ENCODE assay signal across 8 mouse cellular contexts in genomic region chr2:93015041-93015440, GRCm38 (mm10). TPM values are rescaled to one million over a fixed set of nuclear protein-coding genes. Genes with fewer than 3 reads are reported as not detected.
DNase-seq lines count a peak whose midpoint lies in the region; ATAC-seq and TF ChIP-seq lines count a peak whose summit lies in the region.

No protein-coding gene starts in this region.

- intact Hi-C loops in heart, postnatal 25 days (cut with DNase I), result no loop called here

- H3K27ac ChIP-seq in heart, embryonic 12.5 days (ENCODE audit: poor library complexity, severe bottlenecking), result peak overlapping the region; percentile 87
- no peak overlapping the region for H3K27ac ChIP-seq in ES-E14 (ENCODE audit: insufficient read depth, low read depth, low read length, poor library complexity, severe bottlenecking)
- H3K27ac ChIP-seq in intestine, embryonic 15.5 days, result peak overlapping the region; percentile 93
- no peak overlapping the region for H3K27ac ChIP-seq in midbrain, embryonic 11.5 days (ENCODE audit: low read depth, low read length)

- in situ Hi-C loops in ES-E14 (cut with MboI; ENCODE audit: low sequenced_read_pairs in 2 of 2, unreplicated experiment in 2 of 2), result no loop called here

- no peaks in the 10 kb centered on the region for H3K9me3 ChIP-seq in heart, embryonic 12.5 days (replicated peaks)
- H3K9me3 ChIP-seq in ES-E14 (ENCODE audit: control insufficient read depth, insufficient read depth, low read depth, low read length), result no peaks in the 10 kb centered on the region
- H3K9me3 ChIP-seq in intestine, embryonic 15.5 days, result no peaks in the 10 kb centered on the region
- H3K9me3 ChIP-seq in midbrain, embryonic 11.5 days (ENCODE audit: control insufficient read depth, low read length), result no peaks in the 10 kb centered on the region

- no peaks in the 10 kb centered on the region for H3K27me3 ChIP-seq in heart, embryonic 12.5 days (replicated peaks)
- no peaks in the 10 kb centered on the region for H3K27me3 ChIP-seq in intestine, embryonic 15.5 days (replicated peaks)
- H3K27me3 ChIP-seq in midbrain, embryonic 11.5 days (ENCODE audit: control insufficient read depth, insufficient read depth, low read length), result no peaks in the 10 kb centered on the region

- peak overlapping the region; percentile 83 for H3K9ac ChIP-seq in heart, embryonic 12.5 days
- peak overlapping the region; percentile 59 for H3K9ac ChIP-seq in ES-E14 (ENCODE audit: insufficient read depth, low read depth, low read length, poor library complexity, severe bottlenecking)
- peak overlapping the region; percentile 71 for H3K9ac ChIP-seq in intestine, embryonic 15.5 days
- peak overlapping the region; percentile 73 for H3K9ac ChIP-seq in midbrain, embryonic 11.5 days (ENCODE audit: low read length)

- H3K4me2 ChIP-seq in heart, embryonic 12.5 days, result peak overlapping the region; percentile 93
- H3K4me2 ChIP-seq in intestine, embryonic 15.5 days (replicated peaks), result peak overlapping the region; percentile 92
- H3K4me2 ChIP-seq in midbrain, embryonic 11.5 days, result peak overlapping the region; percentile 98

- no peak for DNase-seq in heart, postnatal 25 days (ENCODE audit: low spot score)
- DNase-seq in ES-E14 (ENCODE audit: low read depth, low spot score), result peak; percentile 7
- peak; percentile 41 for DNase-seq in embryo, embryonic 9.5 days (ENCODE audit: extremely low spot score)
- peak; percentile 89 for DNase-seq in midbrain, embryonic 11.5 days (ENCODE audit: low spot score, missing footprints)
- peak; percentile 66 for DNase-seq in testis, postnatal 10 days (ENCODE audit: low spot score)
- no peak for DNase-seq in left cerebral cortex, adult 11 months (ENCODE audit: low spot score)

- WGBS in heart, embryonic 12.5 days, result 3% methylated on average over 25 of the region's 40 CpGs
- 2% methylated on average over 40 of the region's 40 CpGs for WGBS in intestine, embryonic 15.5 days
- WGBS in midbrain, embryonic 11.5 days, result 3% methylated on average over 35 of the region's 40 CpGs

- peaks cover 37% of the 10 kb centered on the region for H3K4me1 ChIP-seq in heart, embryonic 12.5 days (replicated peaks)
- peaks cover 0 to 7% of the 10 kb centered on the region in 2 experiments; a peak in 1 of 4 replicates for H3K4me1 ChIP-seq in ES-E14 (ENCODE audit: control insufficient read depth in 2 of 2, insufficient read depth in 2 of 2, low read length in 2 of 2, poor library complexity in 1 of 2)
- peaks cover 29% of the 10 kb centered on the region for H3K4me1 ChIP-seq in intestine, embryonic 15.5 days (replicated peaks)
- peaks cover 11% of the 10 kb centered on the region for H3K4me1 ChIP-seq in midbrain, embryonic 11.5 days (ENCODE audit: control insufficient read depth, insufficient read depth, low read length)

- peaks cover 22% of the 10 kb centered on the region for H3K36me3 ChIP-seq in heart, embryonic 12.5 days
- no peaks in the 10 kb centered on the region for H3K36me3 ChIP-seq in ES-E14 (ENCODE audit: control insufficient read depth, insufficient read depth, low read length, poor library complexity, severe bottlenecking)
- peaks cover 22% of the 10 kb centered on the region; the same call in 1 of the 2 replicates for H3K36me3 ChIP-seq in intestine, embryonic 15.5 days
- H3K36me3 ChIP-seq in midbrain, embryonic 11.5 days (ENCODE audit: control insufficient read depth, insufficient read depth, low read length), result no peaks in the 10 kb centered on the region

- peak overlapping the region; percentile 70 for H3K4me3 ChIP-seq in heart, embryonic 12.5 days
- H3K4me3 ChIP-seq in ES-E14 (ENCODE audit: insufficient read depth in 1 of 2, low read depth in 1 of 2, low read length in 2 of 2, poor library complexity in 1 of 2, severe bottlenecking in 1 of 2), result peak overlapping the region; percentile 61 to 69
- H3K4me3 ChIP-seq in intestine, embryonic 15.5 days (replicated peaks), result peak overlapping the region; percentile 63
- H3K4me3 ChIP-seq in midbrain, embryonic 11.5 days (ENCODE audit: low read depth, low read length), result peak overlapping the region; percentile 58

- peak; percentile 24; the same call in 1 of the 2 replicates for ATAC-seq in heart, embryonic 12.5 days (ENCODE audit: insufficient number of reproducible peaks, low FRiP score)
- peak; percentile 54 for ATAC-seq in intestine, embryonic 15.5 days
- peak; percentile 46 for ATAC-seq in midbrain, embryonic 11.5 days (ENCODE audit: low FRiP score)

TF ChIP-seq in ES-E14, 5 proteins besides CTCF, POLR2A, EP300 and RAD21:
- no peak for TF ChIP-seq ZC3H11A (IDR thresholded peaks at IDR 0.05; ENCODE audit: borderline replicate concordance, low read depth, low read length)
- no peak for TF ChIP-seq MAFK (IDR thresholded peaks at IDR 0.05; ENCODE audit: insufficient read depth, low read depth, low read length)
- TF ChIP-seq HCFC1 (IDR thresholded peaks at IDR 0.05; ENCODE audit: borderline replicate concordance, insufficient read depth, low read length), result no peak
- TF ChIP-seq CHD2 (IDR thresholded peaks at IDR 0.05; ENCODE audit: low read depth, low read length), result no peak
- no peak for TF ChIP-seq ZNF384 (IDR thresholded peaks at IDR 0.05; ENCODE audit: low read depth, low read length)

RNA-seq across cellular contexts. Expression of gene Prdm11, which starts 30.9 kb away (rescaled TPM):
- 5.6 and 5.8 TPM in 2 replicates for polyA plus RNA-seq in heart, embryonic 12.5 days (2016; fragmentation: Nextera tagmentation; extraction: Ambion mirVana)
- 10 to 100 TPM in 1 of 2 experiments, 1 to 10 TPM in 1; 9.5 to 10.3 TPM for total RNA-seq in heart, postnatal 25 days (2021)
- 3.7 and 4.5 TPM in 2 replicates for total RNA-seq in ES-E14 (2012; rRNA removed)
- 8.0 and 8.6 TPM in 2 replicates for polyA plus RNA-seq in intestine, embryonic 15.5 days (2015; fragmentation: Nextera tagmentation; extraction: Ambion mirVana)
- polyA plus RNA-seq in midbrain, embryonic 11.5 days (2014; fragmentation: Nextera tagmentation; extraction: Ambion mirVana), result 0.90 and 1.8 TPM in 2 replicates

Comparison
In these comparisons a context has a peak if more than half of its experiments do, and no peak if none do; other contexts are left out.
1. H3K27ac ChIP-seq: peak in heart, embryonic 12.5 days (single experiment) and intestine, embryonic 15.5 days (single experiment); none in ES-E14 (single experiment) and midbrain, embryonic 11.5 days (single experiment).
2. DNase-seq: peak in ES-E14 (single experiment), embryo, embryonic 9.5 days (single experiment), midbrain, embryonic 11.5 days (single experiment) and testis, postnatal 10 days (single experiment); none in heart, postnatal 25 days (single experiment) and left cerebral cortex, adult 11 months (single experiment).
3. Peak in every context shown above with its lines, with median percentiles within 50 percentile points of each other: ATAC-seq, H3K4me2 ChIP-seq, H3K4me3 ChIP-seq and H3K9ac ChIP-seq.